Mouse (Mus musculus) granulocyte monocyte progenitor cell, adult 5-6 weeks (primary cell): ENCODE data around the gene Slit3. TPM values are rescaled to one million over a fixed set of nuclear protein-coding genes. Genes with fewer than 3 reads are reported as not detected.

Experiments used
- ATAC-seq: replicated peaks from 2 replicates; pipeline ENCODE4 v1.8.0; 2016; ENCODE audit warnings: mild to moderate bottlenecking, moderate TSS enrichment, inconsistent platforms; ENCODE audit not compliant: poor library complexity, severe bottlenecking
- total RNA-seq, 2 experiments: library from RNA; stranded (forward) in 1 of 2; stranded (reverse) in 1 of 2; fragments of 200-712, 200-1000 nt in 1 of 2; fragments of >200 nt in 1 of 2; fragmentation: Nextera tagmentation in 1 of 2; gene quantifications; 2 replicates each; pipeline ENCODE4 v1.2.3; 2014 to 2017

Slit3 gene
- total RNA-seq, 2 experiments from 2014 or later, result not detected

GRCm38 (mm10) chr11:35295162-35295799 lies 174.3 kb downstream of the Slit3 start:
- ATAC-seq, result no peak

GRCm38 (mm10) chr11:35296803-35297202 lies 175.8 kb downstream of the Slit3 start:
- no peak for ATAC-seq

- no peak for ATAC-seq
These were observed 176.3 kb downstream of the Slit3 start for GRCm38 (mm10) chr11:35297319-35297718.

- no peak for ATAC-seq
These were observed 177.5 kb downstream of the Slit3 start for GRCm38 (mm10) chr11:35298526-35298925.

- no peak for ATAC-seq
These were observed 178.9 kb downstream of the Slit3 start for GRCm38 (mm10) chr11:35299857-35300375.

GRCm38 (mm10) chr11:35302272-35302671 lies 181.2 kb downstream of the Slit3 start:
- no peak for ATAC-seq

GRCm38 (mm10) chr11:35304216-35304975 lies 183.4 kb downstream of the Slit3 start:
- ATAC-seq, result no peak

GRCm38 (mm10) chr11:35305111-35305510 lies 184.1 kb downstream of the Slit3 start:
- ATAC-seq, result no peak

- ATAC-seq, result no peak
These were observed 184.9 kb downstream of the Slit3 start for GRCm38 (mm10) chr11:35305910-35306309.

GRCm38 (mm10) chr11:35306922-35307321 lies 185.9 kb downstream of the Slit3 start:
- ATAC-seq, result no peak

GRCm38 (mm10) chr11:35307992-35308391 lies 187.0 kb downstream of the Slit3 start:
- ATAC-seq, result no peak

- ATAC-seq, result no peak
These were observed 194.5 kb downstream of the Slit3 start for GRCm38 (mm10) chr11:35315449-35316028.

- ATAC-seq, result no peak
These were observed 196.2 kb downstream of the Slit3 start for GRCm38 (mm10) chr11:35317221-35317620.

GRCm38 (mm10) chr11:35317775-35318432 lies 196.9 kb downstream of the Slit3 start:
- ATAC-seq, result no peak

GRCm38 (mm10) chr11:35318433-35319020 lies 197.5 kb downstream of the Slit3 start:
- no peak for ATAC-seq

GRCm38 (mm10) chr11:35320518-35320917 lies 199.5 kb downstream of the Slit3 start:
- ATAC-seq, result no peak

- ATAC-seq, result no peak
These were observed 203.4 kb downstream of the Slit3 start for GRCm38 (mm10) chr11:35324397-35324796.

- no peak for ATAC-seq
These were observed 204.3 kb downstream of the Slit3 start for GRCm38 (mm10) chr11:35325131-35325995.

GRCm38 (mm10) chr11:35326346-35326745 lies 205.3 kb downstream of the Slit3 start:
- ATAC-seq, result no peak
